Mouse (Mus musculus): ENCODE results near the gene Lilr4b. TPM values are rescaled to one million over a fixed set of nuclear protein-coding genes. Genes with fewer than 3 reads are reported as not detected.
"Not testable (repeated sequence)": the region's sequence is repeated elsewhere in the genome, so short reads cannot be mapped to it uniquely, and the experiment has no call there.

Lilr4b gene
- under 1 TPM; 0.64 to 0.84 TPM for total RNA-seq (2021)
- long read RNA-seq, experiment 1 = 0 reads
- long read RNA-seq, experiment 2 = 0 reads

DNA sequence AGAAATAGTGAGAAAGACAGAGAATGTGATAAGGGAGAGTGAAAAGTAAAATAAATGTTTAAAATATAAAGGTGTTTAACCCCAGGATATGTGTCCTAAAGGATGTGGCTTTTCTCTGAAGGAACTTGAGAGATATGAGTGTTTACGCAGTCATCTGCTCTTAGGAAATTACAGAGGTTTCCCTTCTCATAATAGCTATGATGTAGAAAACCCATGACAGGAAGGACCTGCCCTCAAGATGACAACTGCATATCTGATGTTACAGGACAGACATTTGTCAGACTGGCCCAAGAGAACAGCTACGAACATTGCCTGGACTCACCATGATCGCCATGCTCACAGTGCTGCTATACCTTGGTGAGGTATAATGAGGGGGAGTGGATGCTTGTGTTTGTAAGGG, at the start of gene Lilr4b, which contains the start of gene Gm49339:
Gene Lilr4b, plus strand, starts transcription at position 236 of the 400 bp plus-strand sequence.
Gene Gm49339, plus strand, starts transcription at position 216 of the 400 bp plus-strand sequence.
- DNase-seq; intact Hi-C loops (cut with DNase I): not testable (repeated sequence)

DNA sequence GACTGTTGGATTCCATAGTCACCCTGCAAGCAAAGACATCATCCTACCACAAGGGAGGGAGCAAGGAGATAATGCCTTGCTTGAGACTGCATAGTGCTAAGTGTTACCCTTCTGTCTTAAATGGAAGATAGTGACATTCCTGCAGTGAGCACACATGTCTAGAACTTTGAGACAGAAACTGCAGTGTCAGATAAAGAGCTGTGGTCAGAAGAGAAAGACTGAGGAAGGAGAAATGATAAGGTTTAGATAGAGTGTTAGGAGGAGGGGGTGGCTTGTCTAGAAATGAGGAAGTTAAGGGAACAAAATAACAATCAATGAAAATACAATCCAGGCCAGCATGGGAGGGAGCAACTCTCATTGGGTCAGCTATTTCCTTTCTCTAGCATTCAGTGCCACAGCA, 47.5 kb upstream of the Lilr4b start:
- intact Hi-C loops (cut with DNase I) = no loop called here
- no peak for DNase-seq

DNA sequence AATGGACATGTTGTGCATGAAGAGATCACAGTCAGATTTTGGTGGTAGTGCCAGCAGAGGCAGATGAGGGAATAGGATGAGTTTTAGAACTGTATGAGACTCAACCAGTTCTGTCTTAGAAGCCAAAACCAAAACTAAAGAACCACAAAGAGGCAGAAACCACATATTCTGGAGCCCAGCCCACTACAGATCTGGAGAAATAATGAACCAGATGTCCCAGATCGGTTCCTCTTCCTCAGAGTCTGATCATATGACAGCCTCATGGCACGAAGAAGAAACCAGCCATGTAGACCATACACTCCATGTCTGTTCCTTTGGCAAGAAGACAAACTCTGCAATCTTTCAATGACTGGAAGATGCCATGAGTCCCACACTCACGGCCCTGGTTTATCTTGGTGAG, 44.7 kb upstream of the Lilr4b start:
- DNase-seq = no peak
- intact Hi-C loops (cut with DNase I) = no loop called here

DNA sequence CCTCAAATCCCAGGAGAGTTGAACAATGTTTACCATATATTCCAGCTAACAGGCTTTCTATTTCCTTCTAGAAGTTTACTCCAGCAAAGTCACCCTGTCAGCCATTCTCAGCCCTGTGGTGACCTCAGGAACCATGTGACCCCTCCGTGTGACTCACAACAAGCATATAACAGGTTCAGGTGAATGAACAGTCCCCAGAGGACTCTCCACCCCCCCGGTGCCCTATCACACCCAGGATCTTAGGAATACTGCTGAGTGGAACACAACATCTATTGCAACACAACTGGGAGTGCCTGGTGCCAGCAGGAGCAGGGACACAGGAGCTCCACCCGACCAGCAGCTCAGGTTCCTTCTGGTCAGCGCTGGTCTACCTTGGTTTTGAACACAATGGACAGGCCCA, 28.8 kb upstream of the Lilr4b start:
- intact Hi-C loops (cut with DNase I) = no loop called here
- DNase-seq = no peak

DNA sequence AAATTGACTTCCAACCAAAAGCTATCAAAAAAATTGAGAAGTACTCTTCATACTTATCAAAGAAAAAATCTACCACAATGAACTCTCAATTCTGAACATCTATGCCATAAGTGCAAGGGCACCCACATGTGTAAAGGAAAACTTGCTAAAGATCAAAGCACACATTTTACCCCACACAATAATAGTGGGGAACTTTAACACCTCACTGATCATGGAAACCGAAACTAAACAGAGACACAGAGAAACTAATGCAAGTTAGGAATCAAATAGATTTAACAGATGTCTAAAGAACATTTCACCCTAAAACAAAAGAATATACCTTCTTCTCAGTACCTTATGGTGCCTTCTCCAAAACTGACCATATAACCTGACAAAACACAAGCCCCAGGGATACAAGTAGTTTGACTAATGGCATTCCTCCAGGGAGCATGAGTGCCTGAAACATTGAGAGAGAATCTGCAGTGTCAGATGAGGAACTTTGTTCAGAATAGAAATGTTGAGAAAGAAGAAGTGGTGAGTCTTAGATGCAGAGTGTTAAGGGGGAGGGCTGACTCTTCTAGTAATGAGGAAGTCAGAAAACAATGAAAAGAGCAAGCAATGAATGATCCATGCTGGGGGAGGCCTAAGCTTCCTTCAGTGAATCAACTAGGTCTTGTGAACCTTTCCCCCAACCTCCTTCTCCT, 26.7 kb upstream of the Lilr4b start:
- intact Hi-C loops (cut with DNase I) = no loop called here
- no peak for DNase-seq

DNA sequence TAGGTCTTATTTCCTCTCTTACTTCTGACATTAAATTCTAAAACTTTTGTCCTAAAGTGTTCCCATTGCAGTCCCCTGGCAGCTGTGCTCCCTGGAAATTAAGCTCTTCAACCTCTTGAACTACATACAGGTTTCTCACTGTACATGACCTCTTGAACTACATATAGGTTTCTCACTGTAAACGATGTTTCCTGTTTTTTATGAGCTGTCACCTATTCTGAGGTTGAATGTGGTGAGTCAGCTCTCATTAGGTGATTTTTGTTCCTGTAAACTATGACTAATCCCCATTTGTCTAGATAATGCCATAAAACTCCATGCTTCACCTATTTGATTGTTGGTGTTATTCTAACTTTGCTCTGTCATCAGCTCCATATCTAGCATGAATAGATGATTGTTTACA, 26.1 kb upstream of the Lilr4b start:
- no peak for DNase-seq
- intact Hi-C loops (cut with DNase I) = no loop called here

DNA sequence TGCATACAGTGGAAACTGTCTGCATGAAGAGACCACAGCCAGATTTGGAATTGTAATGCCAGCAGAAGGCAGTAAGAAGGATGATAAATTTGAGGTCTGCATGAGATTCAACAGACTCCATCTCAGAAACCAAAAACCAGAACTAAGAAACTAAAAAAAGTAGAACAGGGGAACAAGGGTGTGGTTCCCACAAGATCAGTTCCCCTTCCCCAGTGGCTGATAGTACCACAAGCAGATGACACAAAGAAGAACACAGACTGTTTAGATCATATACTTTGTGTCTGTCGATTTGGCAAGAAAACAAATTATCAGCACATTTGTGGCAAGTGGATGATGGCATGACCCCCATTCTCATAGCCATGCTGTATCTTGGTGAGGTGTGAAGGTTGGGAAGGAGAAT, 24.7 kb upstream of the Lilr4b start:
- no peak for DNase-seq
- intact Hi-C loops (cut with DNase I) = no loop called here

DNA sequence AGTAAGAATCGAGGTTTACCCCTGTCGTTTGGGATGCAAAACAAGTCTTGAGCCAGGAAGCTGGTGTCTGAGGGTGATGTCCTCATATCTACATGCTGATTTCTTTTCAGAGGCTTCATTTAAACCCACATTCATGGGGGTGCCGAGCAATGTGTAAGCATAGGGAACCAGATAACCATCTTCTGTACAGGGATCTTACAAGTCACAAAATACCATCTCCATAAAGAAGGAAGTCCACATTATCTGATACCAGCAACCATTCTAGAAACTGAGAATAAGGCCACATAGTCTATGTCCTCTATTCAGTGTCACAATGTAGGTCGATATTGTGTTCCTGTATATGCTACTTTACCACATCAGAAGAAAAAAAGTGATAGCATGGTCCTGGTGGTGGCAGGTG, 24.1 kb upstream of the Lilr4b start:
- intact Hi-C loops (cut with DNase I) = no loop called here
- no peak for DNase-seq

DNA sequence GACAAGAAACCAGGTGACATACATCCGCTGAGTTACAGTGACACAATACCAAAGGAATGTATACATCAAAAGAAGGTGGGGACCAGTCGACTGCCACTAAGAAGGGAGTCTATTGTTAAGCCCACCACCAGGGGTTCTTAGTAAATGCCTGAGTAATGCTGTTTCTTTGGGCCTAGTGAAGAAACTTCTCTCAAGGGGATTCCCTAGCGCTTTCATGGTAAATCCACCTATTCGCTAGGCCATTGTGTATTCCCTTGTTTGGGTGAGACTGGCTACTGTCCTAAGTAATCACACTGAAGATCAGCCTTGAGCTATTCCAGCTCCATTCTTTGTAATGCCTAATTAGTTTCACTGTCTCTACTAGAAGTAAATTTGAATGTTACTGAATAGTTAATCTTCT, 16.6 kb upstream of the Lilr4b start:
- intact Hi-C loops (cut with DNase I); DNase-seq: not testable (repeated sequence)

DNA sequence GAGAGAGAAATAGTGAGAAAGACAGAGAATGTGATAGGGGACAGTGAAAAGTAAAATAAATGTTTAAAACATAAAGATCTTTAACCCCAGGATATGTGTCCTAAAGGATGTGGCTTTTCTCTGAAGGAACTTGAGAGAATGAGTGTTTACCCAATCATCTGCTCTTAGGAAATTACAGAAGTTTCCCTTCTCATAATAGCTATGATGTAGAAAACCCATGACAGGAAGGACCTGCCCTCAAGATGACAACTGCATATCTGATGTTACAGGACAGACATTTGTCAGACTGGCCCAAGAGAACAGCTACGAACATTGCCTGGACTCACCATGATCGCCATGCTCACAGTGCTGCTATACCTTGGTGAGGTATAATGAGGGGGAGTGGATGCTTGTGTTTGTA, 10.3 kb downstream of the Lilr4b start, which contains the start of gene Lilrb4a:
Gene Lilrb4a, plus strand, starts transcription at position 266 of the 400 bp plus-strand sequence.
- DNase-seq; intact Hi-C loops (cut with DNase I): not testable (repeated sequence)

DNA sequence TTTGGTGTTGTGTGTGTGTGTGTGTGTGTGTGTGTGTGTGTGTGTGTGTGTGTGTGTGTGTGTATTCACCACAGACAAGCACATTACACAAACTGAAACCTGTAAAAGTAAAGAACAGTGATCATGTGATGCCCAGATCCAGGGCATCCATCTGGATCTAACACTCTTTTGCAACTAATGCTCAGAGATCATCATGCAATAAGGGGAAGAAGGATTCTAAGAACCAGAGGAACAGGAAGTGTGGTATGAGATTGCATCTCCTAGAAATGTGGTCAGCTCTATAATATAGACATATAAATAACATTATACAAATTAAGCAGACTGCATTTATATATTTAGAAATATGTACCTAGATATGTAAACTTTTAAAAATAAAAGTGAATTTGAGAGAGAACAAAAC, 39.6 kb downstream of the Lilr4b start:
- DNase-seq = no peak
- intact Hi-C loops (cut with DNase I) = no loop called here

DNA sequence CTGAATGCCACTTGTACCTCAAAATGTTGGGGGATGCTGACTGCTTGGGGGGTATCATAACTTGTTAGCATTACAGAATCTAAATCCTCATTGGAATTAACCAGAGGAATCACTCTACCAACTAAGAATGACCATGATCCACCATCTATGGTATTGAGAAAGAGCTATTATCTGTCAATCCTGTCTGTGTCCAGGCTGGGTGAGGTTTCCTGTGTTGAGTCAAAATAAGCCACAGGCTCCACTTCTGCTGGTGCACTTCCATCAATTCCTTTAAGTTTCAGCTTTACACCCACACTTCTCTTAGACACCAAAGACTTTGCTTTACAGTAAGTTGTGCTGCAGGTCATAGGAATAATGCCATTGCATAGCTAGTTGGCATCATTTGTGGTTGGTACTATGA, 41.0 kb downstream of the Lilr4b start:
- intact Hi-C loops (cut with DNase I) = no loop called here
- no peak for DNase-seq

DNA sequence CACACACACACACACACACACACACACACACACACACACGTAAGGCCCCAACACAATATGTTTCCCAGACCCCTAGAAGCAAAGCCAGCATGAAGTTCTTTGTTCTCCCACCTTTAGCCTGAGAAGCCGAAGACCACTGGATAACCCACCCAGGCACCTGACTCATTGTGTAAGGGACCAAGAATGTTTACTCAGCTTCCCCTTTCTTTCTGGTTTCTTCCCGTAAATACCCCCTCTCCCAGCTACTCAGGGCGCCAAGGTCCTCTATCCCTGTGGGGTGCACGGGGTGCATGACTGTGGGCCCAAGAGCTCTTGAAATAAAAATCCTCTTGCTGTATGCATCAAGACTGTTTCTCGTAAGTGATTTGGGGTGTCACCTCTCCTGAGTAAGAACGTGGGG, 45.7 kb downstream of the Lilr4b start:
- no peak for DNase-seq
- intact Hi-C loops (cut with DNase I) = no loop called here

DNA sequence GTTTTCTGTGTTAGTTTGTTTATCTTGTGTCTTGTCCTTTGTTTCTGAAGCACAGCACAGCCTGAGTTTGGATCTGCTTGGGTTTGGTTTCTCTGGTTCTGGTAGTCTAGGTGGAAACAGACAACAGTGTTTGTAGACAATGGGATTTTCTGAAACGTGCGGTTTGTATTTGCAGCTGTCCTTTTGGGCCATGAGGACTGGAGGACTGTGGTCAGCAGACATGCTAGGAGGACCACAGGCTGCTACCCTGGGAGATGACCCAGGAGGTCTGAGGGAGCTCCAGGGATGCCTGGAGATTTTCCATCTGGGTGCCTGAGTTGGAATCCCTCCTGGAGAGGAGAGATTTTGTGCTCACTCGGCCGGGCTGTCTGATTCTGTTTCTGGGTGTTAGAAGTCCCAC, 46.2 kb downstream of the Lilr4b start:
- DNase-seq = no peak

DNA sequence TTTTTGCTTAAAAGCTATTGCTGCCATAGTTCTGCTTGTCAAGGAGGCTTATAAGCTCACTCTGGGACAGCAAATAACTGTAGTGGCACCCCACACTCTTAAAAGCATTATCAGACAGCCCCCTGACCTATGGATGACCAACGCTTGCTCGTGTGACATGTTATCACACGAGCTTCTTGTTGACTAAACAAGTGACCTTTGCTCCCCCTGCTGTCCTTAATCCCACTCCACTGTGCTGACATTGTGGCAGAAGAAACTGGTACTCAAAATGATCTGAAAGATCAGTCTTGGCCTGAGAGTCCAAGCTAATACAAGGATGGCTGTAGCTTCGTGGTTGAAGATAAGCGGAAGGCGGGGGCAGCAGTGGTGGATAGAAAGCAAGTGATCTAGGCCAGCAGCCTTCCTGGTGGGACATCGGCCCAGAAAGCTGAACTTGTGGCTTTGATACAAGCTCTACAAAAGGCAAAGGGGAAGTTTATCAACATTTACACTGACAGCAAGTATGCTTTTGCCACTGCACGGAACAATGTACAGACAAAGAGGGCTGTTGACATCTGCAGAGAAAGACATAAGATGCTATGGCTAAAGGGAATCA, 48.5 kb downstream of the Lilr4b start:
- intact Hi-C loops (cut with DNase I) = no loop called here
- DNase-seq = no peak

More for the DNA sequence above, 46.2 kb downstream of the Lilr4b start:
- intact Hi-C loops (cut with DNase I) = no loop called here

DNA sequence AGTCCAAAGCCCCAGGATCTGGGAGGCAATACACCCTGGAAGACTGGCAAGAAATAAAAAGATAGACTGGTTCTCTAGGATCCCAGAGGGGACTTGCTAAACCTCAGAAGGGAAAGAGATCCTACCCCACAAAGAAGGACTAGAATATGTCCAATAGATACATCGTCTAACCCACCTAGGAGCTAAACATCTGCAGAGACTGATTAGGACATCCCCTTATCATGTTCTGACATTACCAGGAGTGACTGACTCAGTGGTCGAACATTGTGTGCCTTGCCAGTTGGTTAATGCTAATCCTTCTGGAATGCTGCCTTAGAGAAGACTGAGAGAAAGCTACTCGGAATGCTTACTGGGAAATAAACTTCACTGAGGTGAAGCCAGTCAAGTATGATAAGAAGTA, 49.1 kb downstream of the Lilr4b start:
- intact Hi-C loops (cut with DNase I) = no loop called here
- DNase-seq = no peak

DNA sequence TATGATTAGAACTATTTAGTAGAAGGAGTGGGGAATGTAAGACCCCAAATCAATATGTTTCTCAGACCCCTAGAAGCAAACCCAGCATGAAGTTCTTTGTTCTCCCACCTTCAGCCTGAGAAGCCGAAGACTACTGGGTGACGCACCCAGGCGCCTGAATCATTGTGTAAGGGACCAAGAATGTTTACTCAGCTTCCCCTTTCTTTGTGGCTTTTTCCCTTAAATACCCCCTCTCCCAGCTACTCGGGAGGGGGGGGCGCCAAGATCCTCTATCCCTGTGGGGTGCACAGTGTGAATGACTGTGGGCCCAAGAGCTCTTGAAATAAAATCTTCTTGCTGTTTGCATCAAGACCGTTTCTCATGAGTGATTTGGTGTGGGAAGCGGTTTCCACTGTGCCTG, 50.4 kb downstream of the Lilr4b start:
- no peak for DNase-seq

More for the DNA sequence above, 50.4 kb downstream of the Lilr4b start:
- intact Hi-C loops (cut with DNase I) = no loop called here

Other genes with a start within 250 kb of the Lilr4b start
- gene Gm49339, start within 50 bp of the Lilr4b start, total RNA-seq (2021) = under 1 TPM in 1 of 2 experiments, not detected in 1; 0.46 TPM
- gene Lilrb4a, start 10.3 kb downstream of the Lilr4b start, total RNA-seq (2021) = under 1 TPM; 0.43 to 0.79 TPM
- gene Fam162b, start 109.9 kb downstream of the Lilr4b start, total RNA-seq (2021) = not detected
- not detected for gene Gprc6a, start 150.8 kb downstream of the Lilr4b start, total RNA-seq (2021)
- not detected for gene Rfx6, start 197.1 kb downstream of the Lilr4b start, total RNA-seq (2021)

Measured in gastrocnemius, postnatal 36 days (tissue).